Mouse (Mus musculus) stomach, postnatal 0 days (tissue): ENCODE results near the gene Olfr250. TPM values are rescaled to one million over a fixed set of nuclear protein-coding genes. Genes with fewer than 3 reads are reported as not detected.
"Not testable (repeated sequence)": the region's sequence is repeated elsewhere in the genome, so short reads cannot be mapped to it uniquely, and the experiment has no call there.

Experiments
- ATAC-seq: fragments of 200-750 bp; cut with Nextera tagmentation; 2 replicates; pipeline ENCODE4 v1.8.0; 2017; ENCODE audit not compliant: low FRiP score, low TSS enrichment
- DNase-seq: peaks from one replicate; pipeline ENCODE4 v3.0.0-alpha.2; 2016; ENCODE audit warnings: low spot score
- H3K27ac ChIP-seq: fragments of 300-500 bp; sonication (generic); replicated peaks from 2 replicates; pipeline ENCODE4 v1.5.1; 2014; ENCODE audit warnings: mild to moderate bottlenecking, control low read depth
- H3K27me3 ChIP-seq: fragments of 300-500 bp; sonication (generic); 2 replicates; pipeline ENCODE4 v1.6.1; 2014; ENCODE audit warnings: low read length; ENCODE audit not compliant: control insufficient read depth, insufficient read depth
- H3K36me3 ChIP-seq: fragments of 300-500 bp; sonication (generic); 2 replicates; pipeline ENCODE4 v1.6.1; 2014; ENCODE audit warnings: low read length, mixed read lengths; ENCODE audit not compliant: control insufficient read depth, insufficient read depth
- H3K4me1 ChIP-seq: fragments of 300-500 bp; sonication (generic); replicated peaks from 2 replicates; pipeline ENCODE4 v1.6.1; 2014; ENCODE audit warnings: antibody characterized with exemption; ENCODE audit not compliant: control insufficient read depth, insufficient read depth
- H3K4me2 ChIP-seq: fragments of 300-500 bp; sonication (generic); replicated peaks from 2 replicates; pipeline ENCODE4 v1.6.1; 2014; ENCODE audit warnings: low read depth, mild to moderate bottlenecking, control low read depth, moderate library complexity
- H3K4me3 ChIP-seq: fragments of 300-500 bp; sonication (generic); 2 replicates; pipeline ENCODE4 v1.5.1; 2014; ENCODE audit warnings: low read depth, low read length, control low read depth
- H3K9ac ChIP-seq: fragments of 300-500 bp; sonication (generic); 2 replicates; pipeline ENCODE4 v1.6.1; 2014; ENCODE audit warnings: mild to moderate bottlenecking, low read length, control low read depth, mixed read lengths
- H3K9me3 ChIP-seq: fragments of 300-500 bp; sonication (generic); 2 replicates; pipeline ENCODE4 v1.6.1; 2016; ENCODE audit warnings: low read length; ENCODE audit not compliant: control insufficient read depth
- CTCF ChIP-seq: IDR thresholded peaks from 2 replicates; pipeline ENCODE4 v1.5.1; 2016; ENCODE audit warnings: antibody characterized with exemption, low read depth, mild to moderate bottlenecking, moderate library complexity
- EP300 ChIP-seq: optimal IDR thresholded peaks from 2 replicates; pipeline ENCODE3; 2016; ENCODE audit warnings: antibody characterized with exemption
- WGBS: fragments of 180-500 bp; shearing (Covaris S2); extraction: QIAGEN DNeasy Blood & Tissue Kit; methylation state at CpG from one replicate; pipeline ENCODE4 v1.1.7; 2014; 5-methylcytosine and 5-hydroxymethylcytosine counted together
- polyA plus RNA-seq: library from polyadenylated mRNA; unstranded; fragments of >200 nt; fragmentation: Nextera tagmentation; extraction: Ambion mirVana; gene quantifications from 2 replicates; pipeline ENCODE4 v1.2.1, GENCODE M21; 2015

Olfr250 gene
- polyA plus RNA-seq, result not detected in 2 replicates

GRCm38 (mm10) chr9:38366596-38366995 is at the start of gene Olfr250:
Olfr250 (plus strand) TSS chr9:38366896.
- H3K4me3 ChIP-seq, result no peak within 1 kb of the TSS
- ATAC-seq, result no peak
- 91% methylated on average over 2 of the region's 2 CpGs for WGBS

GRCm38 (mm10) chr9:38328760-38329159 is 37.9 kb upstream of the Olfr250 start, which contains the start of gene Olfr25:
Olfr25 (plus strand) TSS chr9:38329060.
- WGBS, result 73% methylated on average over 3 of the region's 3 CpGs
- Histone ChIP-seq H3K9ac (no peak within 1 kb of the TSS), H3K27me3 (no peaks in the 10 kb centered on the region), H3K4me2 (no peak within 1 kb of the TSS), H3K9me3 (no peaks in the 10 kb centered on the region), H3K36me3 (no peaks in the 10 kb centered on the region), H3K27ac (no peak within 1 kb of the TSS), H3K4me3 (no peak within 1 kb of the TSS), H3K4me1 (no peaks in the 10 kb centered on the region)
- ATAC-seq, result no peak
- TF ChIP-seq CTCF, result no peak
- TF ChIP-seq EP300, result no peak
- no peak for DNase-seq

More at GRCm38 (mm10) chr9:38366596-38366995, at the start of gene Olfr250:
- no peaks in the 10 kb centered on the region for H3K4me1 ChIP-seq
- no peak within 1 kb of the TSS for H3K27ac ChIP-seq
- no peak within 1 kb of the TSS for H3K4me2 ChIP-seq
- DNase-seq, result no peak
- H3K36me3 ChIP-seq, result no peaks in the 10 kb centered on the region
- no peaks in the 10 kb centered on the region for H3K27me3 ChIP-seq
- no peaks in the 10 kb centered on the region for H3K9me3 ChIP-seq
- TF ChIP-seq CTCF (no peak), EP300 (no peak)
- no peak within 1 kb of the TSS for H3K9ac ChIP-seq

- Histone ChIP-seq H3K4me3 (no peak within 1 kb of the TSS), H3K27ac (no peak within 1 kb of the TSS), H3K9ac (no peak within 1 kb of the TSS), H3K4me2 (no peak within 1 kb of the TSS), H3K4me1 (no peaks in the 10 kb centered on the region), H3K36me3 (no peaks in the 10 kb centered on the region), H3K27me3 (no peaks in the 10 kb centered on the region), H3K9me3 (no peaks in the 10 kb centered on the region)
- 91% methylated on average over 4 of the region's 4 CpGs for WGBS
- no peak for DNase-seq
- TF ChIP-seq EP300 (no peak), CTCF (no peak)
- no peak for ATAC-seq
Observed at GRCm38 (mm10) chr9:38348111-38348510, 18.6 kb upstream of the Olfr250 start, which contains the start of gene Olfr898. Olfr898 (plus strand) TSS chr9:38348411.

- H3K9ac ChIP-seq, result no peak within 1 kb of the TSS
- no peaks in the 10 kb centered on the region for H3K9me3 ChIP-seq
- no peak within 1 kb of the TSS for H3K27ac ChIP-seq
- no peak within 1 kb of the TSS for H3K4me3 ChIP-seq
- TF ChIP-seq EP300, result no peak
- no peak for TF ChIP-seq CTCF
- H3K36me3 ChIP-seq, result no peaks in the 10 kb centered on the region
- 41% methylated on average over 2 of the region's 2 CpGs for WGBS
- ATAC-seq (no peak), DNase-seq (no peak)
- no peaks in the 10 kb centered on the region for H3K27me3 ChIP-seq
- H3K4me1 ChIP-seq, result no peaks in the 10 kb centered on the region
- no peak within 1 kb of the TSS for H3K4me2 ChIP-seq
Observed at GRCm38 (mm10) chr9:38376786-38377185, 10.1 kb downstream of the Olfr250 start, which contains the start of gene Olfr251. Olfr251 (plus strand) TSS chr9:38377086.

- Histone ChIP-seq H3K27me3 (no peaks in the 10 kb centered on the region), H3K36me3 (no peaks in the 10 kb centered on the region), H3K27ac (no peak within 1 kb of the TSS), H3K9ac (no peak within 1 kb of the TSS), H3K4me2 (no peak within 1 kb of the TSS), H3K4me1 (no peaks in the 10 kb centered on the region), H3K4me3 (no peak within 1 kb of the TSS), H3K9me3 (no peaks in the 10 kb centered on the region)
- WGBS, result 78% methylated on average over 1 of the region's 1 CpGs
- ATAC-seq (no peak), DNase-seq (no peak)
- TF ChIP-seq CTCF (no peak), EP300 (no peak)
Observed at GRCm38 (mm10) chr9:38401398-38401797, 34.7 kb downstream of the Olfr250 start, which contains the start of gene Olfr147. Olfr147 (plus strand) TSS chr9:38401698.

- H3K27ac ChIP-seq, H3K9ac ChIP-seq, H3K27me3 ChIP-seq, H3K4me1 ChIP-seq, H3K4me2 ChIP-seq, H3K36me3 ChIP-seq, DNase-seq, ATAC-seq, H3K9me3 ChIP-seq, H3K4me3 ChIP-seq: not testable (repeated sequence)
- 93% methylated on average over 3 of the region's 3 CpGs for WGBS
Observed at GRCm38 (mm10) chr9:38407502-38407901, 40.8 kb downstream of the Olfr250 start.

GRCm38 (mm10) chr9:38413502-38413901 is 46.8 kb downstream of the Olfr250 start:
- not testable (repeated sequence) for H3K4me3 ChIP-seq, H3K27me3 ChIP-seq, ATAC-seq, H3K36me3 ChIP-seq, H3K9ac ChIP-seq, H3K27ac ChIP-seq, H3K4me2 ChIP-seq, H3K9me3 ChIP-seq, DNase-seq, H3K4me1 ChIP-seq
- WGBS, result 86% methylated on average over 14 of the region's 14 CpGs
